Mouse (Mus musculus): ENCODE data around the gene Tsga13.

DNA sequence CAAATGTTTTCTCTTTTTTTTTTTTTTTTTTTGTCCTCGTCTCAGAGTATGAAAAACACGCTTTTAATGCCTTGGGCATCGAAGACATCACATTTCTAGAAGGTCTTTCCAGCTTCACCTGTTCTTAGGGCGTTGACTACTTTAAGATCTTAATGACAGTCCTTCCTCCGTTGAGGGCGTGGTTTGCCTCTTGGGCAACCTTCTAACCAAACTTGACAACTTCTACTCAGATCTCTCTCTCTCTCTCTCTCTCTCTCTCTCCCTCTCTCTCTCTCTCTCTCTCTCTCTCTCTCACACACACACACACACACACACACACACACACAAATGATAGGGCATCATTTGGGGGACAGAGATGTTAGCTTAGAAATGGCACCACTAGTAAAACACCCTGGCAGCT is 17.9 kb downstream of the Tsga13 start:
- TF ChIP-seq CTCF (IDR thresholded peaks at IDR 0.05; ENCODE audit: extremely low read depth, insufficient read depth, insufficient read length, insufficient replicate concordance) (no peak), POLR2A (IDR thresholded peaks at IDR 0.05; ENCODE audit: low read depth, low read length) (no peak)
